Mouse (Mus musculus) testis, adult 2 months (tissue): ENCODE data around the gene Cmpk1.

Experiments
- CTCF ChIP-seq: fragments of 200-500 bp; IDR thresholded peaks from 2 replicates; pipeline ENCODE4 v1.5.1; 2012; ENCODE audit warnings: low read depth, mild to moderate bottlenecking, inconsistent platforms, low read length, moderate library complexity; ENCODE audit not compliant: control insufficient read depth, insufficient read depth, insufficient replicate concordance
- POLR2A ChIP-seq: fragments of 200-500 bp; IDR thresholded peaks from 2 replicates; pipeline ENCODE4 v1.6.1; 2012; ENCODE audit warnings: low read depth, mild to moderate bottlenecking, inconsistent platforms, low read length, moderate library complexity; ENCODE audit not compliant: control insufficient read depth

- no peak for TF ChIP-seq CTCF
- no peak for TF ChIP-seq POLR2A
These were observed 54.3 kb downstream of the Cmpk1 start for GRCm38 (mm10) chr4:114932747-114933146.
